Mouse (Mus musculus): Measurements from ENCODE around the gene Atp11a.

Gene Atp11a

DNA sequence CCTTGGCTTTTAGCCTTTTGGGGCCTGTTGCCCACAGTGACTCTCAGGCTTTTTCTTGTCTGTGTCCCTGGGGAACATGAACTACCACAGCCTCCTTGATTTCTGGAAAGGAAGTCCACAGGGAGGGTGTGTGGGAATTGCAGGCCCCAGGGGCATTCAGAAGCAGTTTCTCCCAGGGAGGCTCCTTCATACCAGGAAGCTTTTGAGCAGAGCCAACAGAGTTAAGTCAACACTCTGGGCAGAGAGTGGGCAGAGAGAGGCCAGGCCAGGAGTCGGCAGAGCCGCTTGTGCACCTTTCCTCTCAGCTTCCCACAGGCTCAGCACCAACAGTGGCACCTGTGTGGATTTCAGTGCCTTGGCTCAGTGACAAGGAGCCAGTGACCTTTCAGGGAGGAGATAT lies 51.2 kb downstream of the Atp11a start:
- DNase-seq (ENCODE audit: extremely low read depth, insufficient read length, low spot score), result peak; percentile 52

DNA sequence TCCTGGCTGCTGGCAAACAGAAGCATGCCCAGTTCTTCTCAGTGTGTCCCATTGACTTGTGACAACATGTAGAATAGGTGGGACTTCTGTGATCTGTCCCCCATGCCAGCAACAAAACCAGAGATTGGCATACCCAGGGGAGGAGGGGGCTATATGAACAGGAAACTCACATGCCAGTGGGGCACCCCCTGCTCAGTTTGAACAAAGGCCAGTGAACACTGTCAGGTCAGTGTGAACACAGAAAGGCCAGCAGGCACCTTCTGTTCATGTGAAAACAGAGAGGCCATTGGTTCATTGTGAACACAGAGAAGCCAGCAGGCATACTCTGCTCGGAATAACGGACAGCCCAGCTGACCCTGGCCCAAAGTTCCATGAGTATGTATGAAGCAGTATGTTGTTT lies 52.7 kb downstream of the Atp11a start:
- DNase-seq (ENCODE audit: extremely low read depth, insufficient read length, low spot score), result no peak

DNA sequence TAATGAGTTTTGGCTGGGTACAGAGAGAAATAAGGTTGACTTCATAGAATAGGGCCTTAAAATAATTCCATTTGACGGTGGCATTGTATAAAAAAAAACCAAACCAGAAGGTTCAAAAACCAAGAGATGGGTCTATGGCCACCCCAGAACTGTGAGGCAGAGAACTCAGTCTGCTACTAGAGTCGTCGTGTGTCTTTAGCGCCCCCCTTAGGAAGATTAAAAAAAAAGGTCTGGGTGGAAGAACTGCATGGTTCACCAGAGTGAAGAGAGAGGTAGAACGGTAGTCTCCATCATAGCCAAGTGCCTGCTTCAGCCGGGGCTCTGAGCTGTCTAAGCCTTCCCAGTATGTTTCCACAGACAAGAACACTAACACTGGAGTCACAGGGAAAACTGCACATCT lies 54.4 kb downstream of the Atp11a start:
- DNase-seq (ENCODE audit: extremely low read depth, insufficient read length, low spot score), result no peak

DNA sequence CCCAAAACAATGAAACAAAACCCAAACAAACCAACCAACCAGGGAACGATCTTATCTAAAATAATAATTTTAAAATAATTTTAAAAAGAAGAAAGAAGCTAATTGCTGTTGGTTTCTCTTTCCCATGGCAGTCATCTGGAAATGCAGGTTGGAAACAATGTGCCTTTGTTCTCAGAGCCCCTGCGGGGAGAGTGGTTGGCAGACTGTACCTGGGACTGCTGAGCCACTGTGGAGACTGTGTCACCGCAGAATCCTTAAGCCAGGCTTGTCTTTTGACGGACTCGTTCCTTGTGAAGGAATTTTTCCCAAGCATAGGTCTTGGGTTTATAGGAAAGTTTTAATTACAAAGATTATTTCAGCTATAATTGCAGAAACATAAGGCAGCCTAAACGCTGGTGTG lies 59.6 kb downstream of the Atp11a start:
- no peak for DNase-seq (ENCODE audit: extremely low read depth, insufficient read length, low spot score)

DNA sequence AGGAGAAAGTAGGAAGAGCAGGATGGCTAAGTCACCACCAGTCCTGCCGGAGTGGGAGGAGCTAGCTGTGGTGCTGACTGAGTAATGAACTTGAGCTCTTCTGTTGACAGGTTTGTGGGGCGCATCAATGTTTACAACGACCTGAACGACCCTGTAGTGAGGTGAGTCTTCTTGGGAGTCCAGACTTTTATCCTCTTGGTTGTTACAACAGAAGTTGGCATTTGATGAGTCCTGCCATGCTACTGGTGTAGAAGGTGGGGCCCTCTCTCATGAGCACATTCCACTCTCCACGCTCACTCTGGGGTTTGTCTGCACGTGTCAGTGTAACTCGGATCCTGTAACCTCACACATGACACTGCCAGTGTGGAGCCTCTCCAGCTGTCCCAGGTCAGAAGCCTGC lies 66.1 kb downstream of the Atp11a start:
- no peak for DNase-seq (ENCODE audit: extremely low read depth, insufficient read length, low spot score)

DNA sequence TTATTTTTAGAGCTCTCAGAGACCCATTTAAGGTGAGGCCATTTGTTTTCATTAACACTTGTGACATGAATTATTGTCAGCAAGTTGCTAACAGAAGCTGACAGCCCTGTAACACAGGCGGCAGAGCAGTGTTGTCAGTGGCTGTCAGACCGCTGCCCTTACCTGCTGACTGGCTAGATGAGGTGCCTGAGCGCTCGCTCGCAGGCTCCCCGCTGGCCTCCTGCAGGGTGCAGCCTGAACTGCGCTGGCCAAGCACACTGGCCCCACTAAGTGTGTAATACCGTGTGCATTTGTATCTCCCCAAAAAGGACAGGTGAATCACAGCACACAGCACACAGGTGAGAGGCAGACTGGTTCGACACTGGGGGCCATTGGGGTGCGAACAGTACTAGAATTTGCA lies 67.7 kb downstream of the Atp11a start:
- DNase-seq (ENCODE audit: extremely low read depth, insufficient read length, low spot score), result no peak

DNA sequence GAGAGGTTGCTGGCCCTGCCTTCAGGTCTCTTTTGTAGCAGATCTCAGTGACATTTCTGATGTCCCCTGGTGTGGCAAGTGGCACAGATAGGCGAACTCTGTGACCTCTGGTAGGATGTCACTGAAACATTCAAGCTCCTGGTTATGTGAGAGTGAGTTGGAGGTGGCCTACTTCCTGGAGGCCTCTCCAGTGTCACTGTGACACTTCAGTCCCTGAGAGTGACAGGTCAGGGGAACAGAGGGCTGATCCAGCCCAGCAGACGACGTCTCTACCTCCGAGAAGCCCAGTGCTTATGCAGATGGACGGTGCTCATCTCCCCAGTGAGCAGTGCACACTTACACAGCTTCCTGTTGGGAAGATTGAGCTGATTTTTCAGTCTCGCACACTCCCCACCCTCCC lies 68.4 kb downstream of the Atp11a start:
- no peak for DNase-seq (ENCODE audit: extremely low read depth, insufficient read length, low spot score)

DNA sequence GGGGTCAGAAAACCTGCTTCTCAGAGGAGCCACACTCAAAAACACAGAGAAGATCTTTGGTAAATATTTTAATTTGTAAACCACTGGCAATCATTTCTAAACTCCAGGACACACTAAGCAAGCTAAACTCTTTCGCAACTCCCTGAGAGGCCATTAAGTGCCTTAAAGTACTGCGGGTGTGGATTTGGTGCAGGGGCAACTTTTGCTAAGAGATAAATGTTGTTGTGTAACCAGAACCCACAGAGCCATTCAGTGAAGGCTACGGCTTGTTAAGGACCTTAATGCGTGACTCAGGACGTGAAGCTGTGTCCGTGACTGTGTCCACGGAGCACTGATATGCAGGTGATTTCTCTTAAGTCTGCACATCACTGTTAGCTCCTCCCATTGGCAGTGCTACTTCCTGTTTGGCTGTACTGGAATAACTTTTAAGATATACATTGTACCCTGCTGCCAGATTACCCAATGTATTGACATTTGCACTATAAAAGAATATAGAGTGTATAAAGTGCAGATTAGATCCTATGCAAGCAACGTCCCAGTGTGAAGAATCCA lies 68.9 kb downstream of the Atp11a start:
- DNase-seq (ENCODE audit: extremely low read depth, insufficient read length, low spot score), result no peak

DNA sequence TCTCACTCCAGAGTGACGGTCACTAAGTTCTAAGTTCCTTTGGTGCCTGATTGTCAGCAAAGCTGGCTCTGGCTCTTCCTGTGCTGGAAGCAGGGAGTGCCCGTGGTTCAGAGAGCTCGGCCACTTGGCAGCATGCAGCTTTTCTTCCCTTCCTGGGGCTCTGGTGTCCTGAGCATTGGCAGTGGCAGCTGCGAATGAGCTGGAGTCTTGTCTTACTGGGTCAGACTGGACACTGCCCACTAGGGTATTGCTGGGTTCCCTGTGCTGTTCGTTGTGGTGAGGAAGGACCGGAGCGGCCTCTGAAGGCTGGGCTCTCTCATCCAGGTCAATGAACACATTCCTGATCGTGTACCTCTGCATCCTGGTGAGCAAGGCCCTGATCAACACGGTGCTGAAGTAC lies 70.3 kb downstream of the Atp11a start:
- no peak for DNase-seq (ENCODE audit: extremely low read depth, insufficient read length, low spot score)

DNA sequence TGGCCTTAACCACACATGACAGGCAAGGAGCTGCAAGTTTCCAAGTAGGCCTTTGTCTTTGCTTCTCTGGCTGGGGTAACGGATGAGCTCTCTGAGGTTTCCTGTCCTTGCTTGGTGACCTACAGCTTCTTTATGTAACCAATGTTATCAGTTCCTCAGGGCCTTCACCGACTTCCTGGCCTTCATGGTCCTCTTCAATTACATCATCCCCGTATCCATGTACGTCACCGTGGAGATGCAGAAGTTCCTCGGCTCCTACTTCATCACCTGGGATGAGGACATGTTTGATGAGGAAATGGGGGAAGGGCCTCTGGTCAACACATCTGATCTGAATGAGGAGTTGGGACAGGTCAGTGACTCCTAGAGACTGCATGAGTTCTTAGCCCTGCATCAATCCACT lies 71.5 kb downstream of the Atp11a start:
- DNase-seq (ENCODE audit: extremely low read depth, insufficient read length, low spot score), result no peak

DNA sequence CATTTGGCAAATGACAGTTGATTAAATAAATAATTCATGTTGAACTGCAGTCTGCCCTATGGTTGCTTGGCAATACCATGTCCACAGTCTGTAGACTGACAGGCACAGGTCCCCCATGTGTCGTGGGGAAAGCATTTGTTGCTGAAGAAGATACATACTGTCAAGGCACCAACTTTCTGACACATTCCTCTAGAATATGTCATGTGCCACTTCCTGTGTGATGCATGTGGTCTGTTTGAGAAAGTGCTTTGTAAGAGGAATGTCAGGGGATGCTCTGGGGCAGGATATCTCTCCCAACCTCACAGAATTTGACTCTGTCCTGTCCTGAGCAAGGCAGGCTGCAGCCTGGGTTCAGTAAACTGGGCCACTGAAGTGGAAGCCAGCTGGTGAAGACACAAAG lies 72.6 kb downstream of the Atp11a start:
- DNase-seq (ENCODE audit: extremely low read depth, insufficient read length, low spot score), result no peak

DNA sequence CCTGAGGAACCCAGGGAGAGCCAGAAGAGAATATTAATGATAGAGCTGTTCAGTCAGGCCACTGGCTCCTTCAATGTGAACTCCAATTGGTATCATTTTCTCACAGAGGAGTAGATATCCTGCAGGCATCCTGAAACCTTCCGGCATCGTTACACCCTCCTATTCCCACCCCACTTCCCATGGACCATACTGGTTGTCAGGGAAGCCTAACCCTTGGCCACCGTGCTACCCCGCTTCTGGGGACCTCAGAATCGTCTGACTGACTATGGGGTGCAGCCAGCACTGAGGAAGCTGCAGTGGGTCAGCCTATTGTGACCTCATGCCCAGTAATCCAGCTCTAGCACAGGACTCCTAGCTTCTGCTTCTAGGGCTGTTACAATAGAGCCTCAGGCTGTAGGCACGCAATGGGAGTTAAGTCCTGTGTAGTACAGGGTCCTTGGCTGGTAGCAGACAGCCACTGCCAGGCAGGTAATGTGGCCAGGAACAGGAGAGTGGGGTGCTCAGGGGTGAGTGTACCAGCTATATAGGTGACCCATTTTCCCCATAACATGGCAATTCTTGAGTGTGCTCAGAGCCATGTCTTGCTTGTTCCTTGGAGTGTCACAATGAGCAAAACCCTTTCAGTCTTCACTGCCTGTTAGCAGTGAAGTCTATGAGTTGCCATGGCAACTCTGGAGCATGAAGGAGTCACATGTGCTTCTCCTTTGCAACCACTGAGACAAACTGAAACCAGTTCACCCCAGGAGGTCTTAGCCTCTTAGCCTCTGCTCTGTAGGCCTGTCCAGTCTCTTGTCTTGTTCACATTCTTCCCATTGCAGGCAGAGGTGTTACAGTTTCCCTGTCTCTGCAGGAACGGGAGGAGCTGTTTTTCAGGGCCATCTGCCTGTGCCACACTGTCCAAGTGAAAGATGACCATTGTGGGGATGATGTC lies 75.1 kb downstream of the Atp11a start:
- DNase-seq (ENCODE audit: extremely low read depth, insufficient read length, low spot score), result no peak

DNA sequence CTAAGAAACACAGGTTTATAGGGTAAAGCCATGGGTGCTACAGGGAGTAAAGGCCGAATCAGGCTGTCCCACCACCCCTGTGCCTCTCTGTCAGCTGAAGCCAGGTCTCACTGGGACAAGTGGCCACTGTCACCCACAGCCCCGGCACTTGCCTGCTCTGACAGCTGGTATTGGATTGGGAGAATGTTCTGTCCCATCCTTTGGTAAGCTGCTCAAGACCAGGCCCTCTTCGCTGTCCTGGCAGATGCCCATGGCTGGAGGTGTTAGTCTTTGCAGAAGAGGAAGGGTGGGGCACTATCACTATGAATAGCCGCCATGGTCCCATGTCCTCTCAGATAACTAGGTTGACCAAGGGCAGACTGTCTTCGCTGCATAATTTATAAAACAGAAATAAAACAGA lies 76.8 kb downstream of the Atp11a start:
- no peak for DNase-seq (ENCODE audit: extremely low read depth, insufficient read length, low spot score)

DNA sequence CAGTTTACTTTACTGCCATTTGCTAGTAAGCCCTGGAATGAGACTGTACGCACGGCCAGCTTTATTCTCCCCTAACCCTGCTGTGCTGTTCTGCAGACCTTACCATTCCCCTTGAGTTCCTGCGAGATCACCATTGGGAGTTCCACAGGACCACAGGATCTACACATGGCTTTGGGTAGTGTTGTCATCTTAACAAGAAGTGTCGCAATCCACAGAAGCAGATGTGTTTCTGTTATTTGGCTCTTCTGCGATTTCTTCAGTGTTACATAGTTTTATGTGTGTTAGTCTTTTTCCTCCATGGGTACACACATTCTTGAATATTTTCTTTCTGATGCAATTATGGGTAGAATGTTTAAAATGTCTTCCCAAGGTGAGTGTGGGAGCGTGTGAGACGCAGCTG lies 84.0 kb downstream of the Atp11a start:
- no peak for DNase-seq (ENCODE audit: extremely low read depth, insufficient read length, low spot score)

DNA sequence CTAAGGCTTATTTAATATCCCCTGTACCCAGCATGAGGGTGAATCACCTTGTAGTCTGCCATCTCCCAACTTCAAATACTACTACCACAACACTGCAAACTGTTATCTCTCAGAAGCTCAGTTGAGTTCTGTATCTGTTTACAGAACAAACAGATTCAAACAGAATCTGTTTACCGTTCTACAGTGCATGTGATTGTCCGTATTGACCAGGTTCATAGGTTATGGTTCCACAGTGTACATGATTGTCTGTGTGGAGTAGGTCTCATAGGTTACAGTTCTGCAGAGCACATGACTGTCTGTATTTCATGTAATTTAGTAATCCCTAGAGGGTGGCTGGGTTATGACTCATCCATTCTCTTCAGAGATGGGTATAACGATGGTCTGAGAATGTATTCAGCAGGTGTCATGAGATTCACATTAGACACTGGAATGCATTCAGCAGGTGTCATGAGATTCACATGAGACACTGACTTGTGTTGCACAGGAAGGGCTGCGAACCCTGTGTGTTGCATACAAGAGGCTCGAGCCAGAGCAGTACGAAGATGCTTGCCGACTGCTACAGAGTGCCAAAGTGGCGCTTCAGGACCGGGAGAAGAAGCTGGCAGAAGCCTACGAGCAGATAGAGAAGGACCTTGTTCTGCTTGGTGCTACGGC lies 85.7 kb downstream of the Atp11a start:
- DNase-seq (ENCODE audit: extremely low read depth, insufficient read length, low spot score), result no peak

DNA sequence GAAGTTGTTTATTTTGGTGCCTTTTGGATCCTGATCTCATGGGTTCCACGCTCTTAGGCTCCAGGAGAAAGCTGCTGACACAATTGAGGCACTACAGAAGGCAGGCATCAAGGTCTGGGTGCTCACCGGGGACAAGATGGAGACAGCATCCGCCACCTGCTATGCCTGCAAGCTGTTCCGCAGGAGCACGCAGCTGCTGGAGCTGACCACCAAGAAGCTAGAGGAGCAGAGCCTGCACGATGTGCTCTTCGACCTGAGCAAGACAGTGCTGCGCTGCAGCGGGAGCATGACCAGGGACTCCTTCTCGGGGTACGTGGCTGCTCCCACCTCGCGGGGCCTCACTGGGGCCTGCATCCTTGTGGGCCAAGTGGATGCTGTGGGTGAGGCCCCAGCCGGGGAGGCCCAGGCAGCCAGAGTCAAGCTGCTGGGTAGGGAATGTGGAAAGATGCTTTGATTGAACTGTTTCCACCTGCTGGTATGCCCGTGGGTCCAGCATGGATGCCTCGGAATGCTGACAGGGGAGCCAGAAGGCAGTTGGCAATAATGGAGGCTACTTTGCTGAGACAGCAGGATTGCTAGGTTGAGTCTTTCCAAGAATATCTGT lies 87.6 kb downstream of the Atp11a start:
- DNase-seq (ENCODE audit: extremely low read depth, insufficient read length, low spot score), result no peak

DNA sequence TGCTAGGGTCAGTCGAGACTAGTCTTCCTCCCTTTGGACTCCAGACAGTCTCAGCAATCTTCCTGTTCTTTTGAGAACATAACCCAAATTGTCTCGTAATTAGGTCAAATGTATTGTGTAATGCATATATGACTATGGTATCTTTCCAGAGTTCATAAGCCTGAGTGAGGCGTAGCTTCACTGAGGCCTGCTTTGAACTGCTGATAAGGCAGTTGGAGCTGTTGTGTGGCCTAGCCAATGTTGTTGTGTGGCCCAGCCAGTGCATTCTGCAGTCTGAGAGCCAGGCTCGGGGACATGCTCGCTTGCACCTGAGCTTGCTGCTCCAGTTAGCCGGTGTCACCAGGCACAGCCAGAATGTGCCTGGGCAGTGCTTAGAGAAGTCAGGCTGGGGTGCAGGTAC lies 89.6 kb downstream of the Atp11a start:
- DNase-seq (ENCODE audit: extremely low read depth, insufficient read length, low spot score), result no peak

DNA sequence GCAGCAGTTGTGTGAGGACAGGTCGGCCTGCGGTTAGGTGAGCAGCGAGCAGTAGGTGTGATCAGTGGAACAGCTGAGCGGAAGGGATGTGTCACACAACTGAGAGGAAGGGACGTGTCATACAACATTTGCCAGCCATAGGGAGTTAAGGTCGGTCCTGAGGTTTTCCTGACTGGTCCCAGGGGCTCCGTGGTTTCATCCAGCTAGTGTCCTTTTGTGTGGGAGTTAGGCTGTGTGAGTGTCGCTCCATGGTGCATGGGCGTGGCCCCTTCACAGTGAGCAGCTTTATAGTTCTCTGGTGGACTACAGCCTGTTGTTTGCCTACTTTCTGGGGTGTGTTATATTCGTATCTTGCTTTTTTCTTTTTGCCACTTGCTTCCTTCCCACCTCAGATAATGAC lies 94.4 kb downstream of the Atp11a start:
- no peak for DNase-seq (ENCODE audit: extremely low read depth, insufficient read length, low spot score)

DNA sequence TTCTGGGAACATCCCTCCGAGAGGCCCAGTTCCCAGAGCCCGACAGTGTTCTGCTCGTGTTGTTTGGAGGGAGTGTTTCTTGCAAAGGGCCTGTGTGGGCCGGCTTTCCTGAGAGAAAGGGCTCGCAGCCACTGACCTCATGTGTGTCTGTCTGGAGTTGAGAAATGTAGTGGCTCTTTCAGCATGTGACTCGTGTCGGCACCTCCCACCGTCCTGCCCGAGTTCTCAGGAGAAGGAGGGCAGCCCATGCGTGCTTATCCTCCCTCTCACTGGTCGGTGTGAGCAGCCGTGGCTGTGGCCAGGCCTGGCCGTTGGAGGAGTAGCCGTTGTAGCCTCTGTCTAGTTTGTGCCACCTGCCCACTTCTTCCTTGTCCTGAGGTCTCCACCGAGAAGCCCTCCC lies 99.2 kb downstream of the Atp11a start:
- no peak for DNase-seq (ENCODE audit: extremely low read depth, insufficient read length, low spot score)

DNA sequence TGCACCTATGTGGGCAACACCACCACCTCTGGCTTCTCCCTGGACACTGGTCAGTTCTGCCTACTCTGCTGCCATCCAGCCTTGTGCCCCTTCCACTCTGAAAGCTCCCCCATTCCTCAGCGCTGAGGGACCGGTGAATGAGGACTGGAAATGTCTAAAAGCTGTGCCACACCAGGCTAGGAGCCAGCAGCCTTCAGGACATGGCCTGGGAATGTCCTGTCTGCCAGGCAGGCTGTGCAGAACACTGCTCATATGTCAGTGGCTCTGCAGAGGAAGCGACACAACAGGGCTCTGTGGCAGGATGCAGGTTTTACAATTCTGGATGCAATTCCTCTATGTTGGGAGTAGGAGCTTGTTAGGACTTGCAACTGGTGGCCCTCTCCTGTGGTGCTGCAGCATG lies 106.2 kb downstream of the Atp11a start:
- DNase-seq (ENCODE audit: extremely low read depth, insufficient read length, low spot score), result no peak

DNA sequence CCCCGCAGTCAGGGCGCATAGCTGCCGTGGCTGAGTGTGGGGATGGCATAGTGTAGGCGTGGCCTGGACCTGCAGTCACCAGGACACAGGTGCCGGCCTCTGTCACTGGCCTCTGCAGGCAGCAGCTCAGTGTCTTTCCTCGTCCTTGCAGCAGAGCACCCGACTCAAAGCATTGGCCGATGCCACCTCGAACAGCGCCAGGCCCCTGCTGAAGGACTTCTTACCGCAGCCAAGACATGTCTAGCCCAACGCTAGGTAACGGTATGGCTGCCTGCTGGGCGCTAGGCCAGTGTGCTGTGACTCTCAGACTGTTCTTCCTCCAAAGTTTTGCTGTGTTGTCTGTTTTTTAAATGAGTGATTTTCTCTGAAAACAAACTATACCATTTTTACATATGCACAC lies 106.8 kb downstream of the Atp11a start:
- no peak for DNase-seq (ENCODE audit: extremely low read depth, insufficient read length, low spot score)

DNA sequence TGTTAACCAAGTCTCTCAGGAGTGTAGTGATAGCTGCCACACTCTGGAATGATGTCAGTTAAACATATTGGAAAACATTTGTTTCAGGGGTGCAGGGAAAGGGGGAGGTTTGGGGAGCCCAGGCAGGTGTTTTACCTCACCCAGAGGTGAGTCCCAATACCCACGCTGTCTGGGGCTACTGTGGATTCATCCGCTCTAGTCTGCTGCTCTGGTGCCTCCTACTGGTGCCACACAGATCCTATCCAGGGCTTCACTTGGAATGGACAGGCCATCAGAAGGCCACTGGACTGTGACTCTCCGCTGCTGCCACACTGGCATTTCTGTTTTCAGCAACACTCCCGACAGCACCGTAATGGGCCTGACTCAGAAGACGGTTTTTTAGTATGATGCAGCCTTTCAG lies 109.0 kb downstream of the Atp11a start:
- no peak for DNase-seq (ENCODE audit: extremely low read depth, insufficient read length, low spot score)

All from 3134 (cell line).